Mouse (Mus musculus): Measurements from ENCODE around the gene Rbbp6.

The Rbbp6 gene

DNA sequence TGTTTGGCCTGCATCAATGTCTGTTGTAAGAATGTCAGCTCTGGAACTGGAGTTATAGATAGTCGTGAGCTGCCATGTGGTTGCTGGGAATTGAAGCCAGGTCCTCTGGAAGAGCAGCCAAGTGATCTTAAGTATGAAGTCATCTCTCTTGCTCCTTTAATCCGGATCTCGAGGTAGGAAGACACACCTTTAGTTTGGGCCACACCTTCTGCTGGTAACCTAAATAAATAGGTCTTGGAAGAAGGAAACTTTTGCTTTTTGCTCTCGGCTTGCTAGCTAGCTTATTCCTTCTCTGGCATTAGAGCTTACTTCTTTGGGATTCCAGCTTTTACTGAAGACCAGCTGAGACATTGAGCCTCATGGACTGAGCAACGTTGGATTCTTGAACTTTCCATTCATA is at the start of gene Rbbp6:
TSS of gene Rbbp6 (plus strand) at position 301 of the 400 bp plus-strand sequence.
- no peak for DNase-seq (ENCODE audit: low read depth in 1 of 2, low spot score in 2 of 2)

DNA sequence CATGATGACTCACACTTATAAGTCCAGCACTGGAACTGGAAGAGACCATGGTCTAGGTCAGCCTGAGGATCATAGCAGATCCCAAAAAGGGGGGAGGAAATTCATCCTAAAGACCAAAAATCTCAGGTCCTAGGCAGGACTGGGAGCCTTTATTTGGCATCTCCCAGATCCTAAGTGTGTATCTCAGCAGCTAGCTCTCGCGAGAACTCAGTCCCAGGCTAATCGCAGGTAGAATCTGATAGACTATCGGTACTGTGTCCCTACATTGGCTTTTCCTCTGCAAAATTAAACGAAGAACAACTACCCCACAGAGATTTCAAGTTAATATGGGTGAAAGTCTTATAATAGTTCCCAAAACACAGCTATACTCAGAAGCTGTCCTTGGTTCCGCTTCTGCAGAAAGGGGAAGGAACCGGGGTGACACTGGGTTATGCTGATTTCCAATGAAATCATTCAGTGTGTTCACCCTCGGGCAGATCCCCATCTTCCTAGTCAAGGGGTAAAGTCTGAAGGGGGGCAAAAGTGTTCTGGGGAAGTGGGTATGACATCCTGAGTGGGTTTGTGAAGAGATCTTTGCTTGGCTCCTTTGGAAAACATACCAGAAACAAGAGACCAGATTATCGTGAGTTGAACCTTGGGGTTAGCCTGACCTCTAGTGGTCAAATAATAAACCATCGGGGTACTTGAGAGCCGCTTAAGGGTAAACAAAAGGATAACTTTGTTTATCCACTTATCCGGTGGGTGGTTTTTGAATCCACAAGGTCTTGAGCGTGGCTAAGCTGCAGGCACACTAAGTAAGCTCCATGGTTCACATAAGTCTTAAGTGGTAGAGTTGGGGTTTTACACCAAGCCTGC is 45.5 kb upstream of the Rbbp6 start:
- peak; percentile 24 to 39 for DNase-seq (ENCODE audit: low read depth in 1 of 2, low spot score in 2 of 2)

DNA sequence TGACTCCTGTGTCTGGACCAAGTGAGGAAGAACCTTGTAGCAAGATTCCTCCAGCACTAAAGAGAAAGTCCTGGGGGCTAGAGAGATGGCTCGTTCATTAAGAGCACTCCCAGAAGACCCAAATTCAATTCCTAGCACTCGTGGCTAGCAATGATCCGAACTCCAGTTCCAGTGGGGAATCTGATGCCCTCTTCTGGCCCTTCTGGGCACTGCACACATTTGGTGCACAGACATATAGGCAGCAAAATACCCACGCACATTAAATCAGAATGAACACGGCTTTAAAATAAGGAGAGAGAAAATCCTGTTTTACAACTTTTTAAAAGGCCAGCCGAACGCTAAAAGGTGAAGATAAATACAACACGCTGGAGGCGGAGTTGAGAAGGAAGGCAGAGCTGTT is 43.9 kb upstream of the Rbbp6 start:
- DNase-seq (ENCODE audit: low read depth in 1 of 2, low spot score in 2 of 2), result no peak

DNA sequence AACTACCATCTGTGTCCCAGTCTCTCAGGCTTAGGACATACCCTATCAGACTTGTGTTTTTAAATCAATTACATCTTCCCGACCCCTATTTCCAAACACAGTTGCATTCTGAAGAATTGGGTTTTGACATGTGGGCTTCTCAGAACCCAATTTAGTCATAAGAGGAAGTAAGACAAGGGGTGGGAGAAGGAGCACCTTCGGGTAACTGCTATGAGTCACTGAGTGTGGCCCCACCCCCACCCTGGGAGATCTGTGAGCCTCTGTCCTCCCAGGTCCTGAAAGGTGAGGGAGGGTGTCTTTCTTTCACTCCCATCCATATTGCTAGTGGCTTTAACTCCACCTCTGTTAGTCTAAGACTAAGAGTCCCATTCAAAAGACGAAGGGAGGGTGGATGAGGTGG is 41.2 kb upstream of the Rbbp6 start:
- no peak for DNase-seq (ENCODE audit: low read depth in 1 of 2, low spot score in 2 of 2)

- DNase-seq (ENCODE audit: low read depth in 1 of 2, low spot score in 2 of 2), result no peak
Measured at GRCm38 (mm10) chr7:122930494-122930893, 35.0 kb upstream of the Rbbp6 start.

DNA sequence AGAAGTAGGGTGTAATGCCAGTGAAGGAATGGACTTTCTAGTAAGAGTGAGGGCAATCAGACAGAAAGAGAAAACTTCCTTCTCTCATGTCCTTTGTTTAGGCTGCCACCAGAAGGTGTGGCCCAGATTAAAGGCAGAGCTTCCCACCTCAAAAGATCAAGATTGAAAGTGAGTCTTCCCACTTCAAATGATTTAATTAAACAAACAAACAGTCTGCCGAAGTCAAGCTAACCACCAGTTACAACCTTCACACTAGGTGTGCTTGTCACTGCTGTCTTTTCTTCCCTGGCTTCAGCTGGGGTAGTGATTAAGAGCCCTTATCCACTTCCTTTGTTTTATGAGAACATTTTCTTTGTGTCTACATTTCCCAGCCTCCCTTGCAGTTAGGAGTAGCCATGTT is 33.3 kb upstream of the Rbbp6 start:
- no peak for DNase-seq (ENCODE audit: low read depth in 1 of 2, low spot score in 2 of 2)

GRCm38 (mm10) chr7:122936626-122937025 is 28.9 kb upstream of the Rbbp6 start:
- no peak for DNase-seq (ENCODE audit: low read depth in 1 of 2, low spot score in 2 of 2)

DNA sequence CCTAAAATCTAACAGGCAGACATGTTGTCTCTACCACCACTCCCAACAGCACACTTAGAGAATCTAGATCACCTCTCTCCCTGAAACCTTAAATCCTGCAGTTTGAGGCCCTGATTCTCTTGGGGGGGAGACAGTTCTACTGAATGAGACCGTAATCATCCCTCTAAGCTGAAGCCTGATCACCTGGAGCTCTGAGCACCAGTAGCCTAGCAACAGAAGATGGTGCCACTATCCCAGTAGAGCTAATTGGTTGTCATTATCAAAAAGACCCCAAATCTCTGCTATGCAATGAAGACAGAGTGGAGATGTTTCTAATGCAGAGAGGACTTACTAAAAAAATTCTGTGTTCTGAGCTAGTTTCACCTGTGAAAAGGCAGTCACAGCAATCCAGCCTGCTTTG is 27.3 kb upstream of the Rbbp6 start:
- no peak for DNase-seq (ENCODE audit: low read depth in 1 of 2, low spot score in 2 of 2)

GRCm38 (mm10) chr7:122939181-122939580 is 26.3 kb upstream of the Rbbp6 start:
- no peak for DNase-seq (ENCODE audit: low read depth in 1 of 2, low spot score in 2 of 2)

DNA sequence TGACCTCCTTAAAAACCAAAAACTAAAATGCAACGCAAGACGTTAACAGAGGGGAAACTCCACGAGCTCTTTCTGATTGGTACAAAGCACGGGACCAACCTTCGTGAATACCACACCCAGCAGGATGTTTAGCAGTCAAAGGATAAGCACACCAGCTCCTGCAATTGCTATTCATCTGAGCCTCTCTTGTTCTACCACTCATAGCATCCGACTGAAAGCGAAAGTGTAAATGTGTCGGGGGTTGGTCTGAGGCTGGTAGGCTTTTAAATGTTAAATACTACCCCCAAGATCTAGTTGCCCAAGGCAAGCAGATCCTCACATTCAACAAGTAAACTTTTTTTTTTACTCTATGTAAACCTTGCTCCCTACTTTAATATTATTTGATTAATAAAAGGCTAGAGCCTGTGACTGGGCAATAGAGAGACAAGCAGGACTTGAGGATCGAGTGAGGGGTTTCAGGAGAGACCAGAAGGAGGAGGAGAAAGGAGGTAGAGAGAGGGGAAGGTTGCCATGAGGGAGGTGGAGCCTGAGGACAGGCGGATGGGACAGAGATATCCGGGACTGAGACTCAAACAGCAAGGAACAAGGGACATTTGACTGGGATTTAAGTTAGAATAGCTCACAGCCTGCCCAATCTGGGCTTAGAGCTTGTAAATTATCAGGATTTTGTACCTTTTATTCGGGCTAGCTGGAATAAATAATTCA is 25.0 kb upstream of the Rbbp6 start:
- no peak for DNase-seq (ENCODE audit: low read depth in 1 of 2, low spot score in 2 of 2)

DNA sequence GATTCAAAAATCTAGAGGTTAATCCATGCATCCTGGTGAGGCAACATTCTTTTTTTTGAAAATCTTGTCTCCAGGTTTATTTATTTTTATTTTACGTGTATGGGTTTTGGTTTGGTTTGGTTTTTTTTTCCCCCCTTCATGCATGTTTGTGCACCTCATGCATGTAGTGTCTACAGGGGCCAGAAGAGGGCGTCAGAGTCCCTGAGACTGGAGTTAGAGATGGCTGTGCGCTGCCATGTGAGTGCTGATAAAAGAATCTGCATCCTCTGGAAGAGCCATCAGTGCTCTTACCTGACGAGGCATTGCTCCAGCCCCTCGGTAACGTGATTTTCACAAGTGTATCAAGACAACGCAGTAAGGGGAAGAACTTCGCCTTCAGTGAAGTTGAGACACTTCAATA is 23.4 kb upstream of the Rbbp6 start:
- DNase-seq (ENCODE audit: low read depth in 1 of 2, low spot score in 2 of 2), result no peak

GRCm38 (mm10) chr7:122945149-122945548 is 20.3 kb upstream of the Rbbp6 start:
- DNase-seq (ENCODE audit: low read depth in 1 of 2, low spot score in 2 of 2), result peak in 1 of 2 experiments; percentile 55

GRCm38 (mm10) chr7:122949268-122949667 is 16.2 kb upstream of the Rbbp6 start:
- no peak for DNase-seq (ENCODE audit: low read depth in 1 of 2, low spot score in 2 of 2)

GRCm38 (mm10) chr7:122951464-122951863 is 14.0 kb upstream of the Rbbp6 start:
- DNase-seq (ENCODE audit: low read depth in 1 of 2, low spot score in 2 of 2), result no peak

DNA sequence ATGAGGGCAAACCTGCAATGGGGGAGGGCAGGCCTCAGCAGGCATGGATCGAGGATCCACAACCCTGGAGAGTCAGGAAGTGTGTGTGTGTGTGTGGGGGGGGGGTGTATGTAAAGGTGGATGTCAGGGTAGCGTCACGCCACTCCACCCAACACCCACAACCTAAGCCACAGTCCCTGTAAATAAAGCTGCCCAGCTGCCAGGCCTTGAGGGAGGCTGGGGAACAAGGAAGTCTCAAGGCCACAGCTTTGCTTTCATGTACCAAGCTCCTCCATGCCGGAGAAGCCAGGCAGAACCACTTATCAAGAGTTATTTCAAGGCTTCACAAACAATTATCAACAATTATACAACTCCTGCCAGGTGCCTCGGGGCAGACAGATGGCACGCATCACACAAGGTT is 13.4 kb upstream of the Rbbp6 start:
- no peak for DNase-seq (ENCODE audit: low read depth in 1 of 2, low spot score in 2 of 2)

GRCm38 (mm10) chr7:122954451-122955225 is 10.8 kb upstream of the Rbbp6 start:
- no peak for DNase-seq (ENCODE audit: low read depth in 1 of 2, low spot score in 2 of 2)

DNA sequence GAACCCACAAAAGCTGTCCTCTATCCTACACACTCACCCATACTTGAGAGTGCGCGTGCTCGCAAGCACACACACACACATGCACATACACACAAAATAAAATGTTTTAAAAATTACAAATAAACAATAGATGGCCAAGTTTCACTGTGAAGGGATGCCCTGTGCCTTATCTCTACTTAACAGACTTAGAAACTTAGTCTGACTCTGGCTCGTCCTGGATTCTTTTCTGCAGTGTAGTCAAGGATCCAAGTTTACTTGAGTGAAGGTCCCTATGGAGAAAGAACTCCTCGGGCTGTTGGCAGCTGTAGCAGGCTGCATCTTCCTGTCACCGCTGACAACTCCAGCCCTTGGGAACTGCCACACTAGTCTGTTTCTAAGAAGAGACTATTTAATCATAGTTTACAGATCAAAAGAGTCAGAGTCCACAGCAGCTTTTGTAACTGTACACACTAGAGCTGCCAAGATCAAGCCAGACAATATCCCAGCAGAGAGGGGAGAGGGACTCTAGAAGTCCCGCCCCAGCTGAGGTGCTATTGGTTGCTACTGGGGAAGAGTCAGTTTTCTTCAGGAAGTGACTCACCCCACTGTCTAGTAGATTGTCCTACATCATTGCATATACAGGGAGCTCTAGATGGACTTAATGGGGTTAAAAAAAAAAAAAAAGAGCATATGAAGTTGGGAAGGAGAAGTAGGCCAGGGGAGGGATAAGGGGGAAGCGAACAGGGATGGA is 10.1 kb upstream of the Rbbp6 start:
- no peak for DNase-seq (ENCODE audit: low read depth in 1 of 2, low spot score in 2 of 2)

DNA sequence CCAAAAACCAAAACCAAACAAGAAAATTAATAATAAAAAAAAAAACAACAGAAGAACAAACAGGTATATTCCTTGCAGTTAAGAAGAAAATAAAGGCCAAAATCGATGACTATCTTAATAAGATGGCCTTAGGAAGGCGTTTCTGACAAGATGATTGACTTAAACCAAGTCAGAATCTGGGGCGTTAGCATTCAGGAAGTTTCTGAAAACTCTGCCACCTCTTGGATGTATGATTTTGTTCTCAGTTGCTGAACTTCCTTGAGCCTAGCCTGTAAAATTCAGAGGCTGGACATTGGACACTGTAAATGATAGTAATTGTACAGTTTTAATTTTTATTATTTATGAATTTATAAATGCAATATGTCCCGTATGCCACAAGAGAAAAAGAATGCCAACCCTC is 3.3 kb downstream of the Rbbp6 start:
- no peak for DNase-seq (ENCODE audit: low read depth in 1 of 2, low spot score in 2 of 2)

DNA sequence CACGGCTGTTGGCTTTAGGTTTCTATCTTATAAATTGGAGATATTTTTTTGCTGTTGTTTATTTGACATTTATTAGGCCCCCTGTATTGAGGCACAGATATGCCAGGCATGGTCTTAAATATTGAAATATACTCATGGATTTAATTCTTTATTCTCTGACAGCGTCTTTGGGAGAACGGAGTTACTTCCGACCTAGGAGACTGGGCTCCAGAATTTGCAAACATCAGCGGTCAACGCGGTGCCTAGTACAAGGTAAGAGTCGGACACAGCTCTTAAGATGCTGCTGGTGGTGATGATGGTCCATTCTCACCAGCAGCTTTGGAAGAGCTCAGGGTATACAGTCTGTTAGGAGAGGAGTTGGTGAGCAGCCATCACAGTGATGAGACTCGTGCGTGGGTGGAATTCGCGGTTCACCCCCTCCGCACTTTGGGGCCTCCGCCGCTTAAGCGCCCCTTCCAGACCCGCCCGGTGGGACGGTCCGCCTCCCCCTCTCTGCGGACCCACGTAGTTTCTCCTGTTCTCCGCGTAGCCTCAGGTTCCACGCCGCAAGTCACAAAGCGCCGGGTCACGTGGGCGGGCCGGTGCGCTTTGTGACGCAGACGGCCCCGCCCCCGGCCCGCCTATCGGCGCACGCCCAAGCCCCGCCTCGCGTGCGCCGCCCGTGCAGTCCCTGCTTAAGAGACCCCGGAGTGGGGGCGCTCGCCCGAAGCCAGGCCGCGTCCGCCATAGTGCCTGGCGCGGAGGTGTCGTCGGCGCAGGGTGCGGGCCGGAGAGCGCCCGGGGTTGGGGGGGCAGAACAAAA is 3.9 kb downstream of the Rbbp6 start:
- DNase-seq (ENCODE audit: low read depth in 1 of 2, low spot score in 2 of 2), result peak; percentile 62 to 86

DNA sequence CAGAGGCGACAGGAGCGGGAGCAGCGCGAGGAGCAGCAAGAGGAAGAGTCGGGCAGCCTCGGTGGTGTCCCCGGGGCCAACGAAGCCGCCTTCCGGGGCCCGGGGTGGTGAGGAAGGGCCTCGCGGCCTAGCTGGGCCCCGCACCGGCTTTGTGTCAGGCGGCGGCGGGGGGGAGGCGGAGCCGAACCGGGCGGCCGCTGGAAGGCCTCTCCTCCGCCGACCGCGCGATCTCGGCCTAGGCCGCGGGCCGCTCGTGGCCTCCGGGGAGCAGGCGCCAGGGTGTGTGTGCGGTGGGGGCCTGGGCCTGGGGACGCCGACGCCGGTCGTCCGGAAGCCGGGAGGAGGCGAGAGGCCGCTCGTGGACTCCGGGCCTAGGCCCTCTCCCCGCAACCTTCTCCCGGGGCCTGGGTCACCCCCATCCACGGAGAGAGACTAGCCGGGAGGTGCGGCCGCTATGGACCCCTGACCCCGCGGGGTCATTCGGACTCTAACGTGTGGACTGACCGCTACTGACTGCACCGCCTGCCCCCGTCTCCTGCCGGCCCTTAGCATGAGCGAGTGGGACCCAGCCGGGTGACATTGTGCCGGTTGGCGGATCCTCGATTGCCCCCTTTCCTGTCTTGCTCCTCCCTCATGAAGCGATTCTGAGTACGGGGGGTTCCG is 4.8 kb downstream of the Rbbp6 start:
- DNase-seq (ENCODE audit: low read depth in 1 of 2, low spot score in 2 of 2), result peak in 1 of 2 experiments; percentile 55

All from monocyte, adult 2 months (primary cell).